Mouse (Mus musculus) hindbrain, postnatal 0 days (tissue): ENCODE results near the gene Bbs9. TPM values are rescaled to one million over a fixed set of nuclear protein-coding genes. Genes with fewer than 3 reads are reported as not detected.

Source experiments
- ATAC-seq: fragments of 200-750 bp; cut with Nextera tagmentation; 2 replicates; pipeline ENCODE4 v1.8.0; 2017; ENCODE audit warnings: mild to moderate bottlenecking, moderate TSS enrichment, moderate library complexity
- DNase-seq: peaks from one replicate; pipeline ENCODE4 v3.0.0-alpha.2; 2015; ENCODE audit warnings: low spot score
- H3K27ac ChIP-seq: fragments of 300-500 bp; sonication (generic); 2 replicates; pipeline ENCODE4 v1.5.1; 2014; ENCODE audit warnings: mild to moderate bottlenecking
- H3K27me3 ChIP-seq: fragments of 300-500 bp; sonication (generic); 2 replicates; pipeline ENCODE4 v1.6.1; 2014; ENCODE audit warnings: low read length, mixed read lengths; ENCODE audit not compliant: insufficient read depth
- H3K36me3 ChIP-seq: fragments of 300-500 bp; sonication (generic); 2 replicates; pipeline ENCODE4 v1.6.1; 2014; ENCODE audit warnings: low read length, mixed read lengths; ENCODE audit not compliant: insufficient read depth
- H3K4me1 ChIP-seq: fragments of 300-500 bp; sonication (generic); 2 replicates; pipeline ENCODE4 v1.6.1; 2014; ENCODE audit warnings: antibody characterized with exemption, low read length, mixed read lengths; ENCODE audit not compliant: insufficient read depth
- H3K4me2 ChIP-seq: fragments of 300-500 bp; sonication (generic); 2 replicates; pipeline ENCODE4 v1.6.1; 2014; ENCODE audit warnings: low read depth, mild to moderate bottlenecking, low read length, moderate library complexity, mixed read lengths
- H3K4me3 ChIP-seq: fragments of 300-500 bp; sonication (generic); 2 replicates; pipeline ENCODE4 v1.5.1; 2014; ENCODE audit warnings: low read length
- H3K9ac ChIP-seq: fragments of 300-500 bp; sonication (generic); replicated peaks from 2 replicates; pipeline ENCODE4 v1.6.1; 2014; ENCODE audit warnings: mild to moderate bottlenecking, low read length, moderate library complexity, mixed read lengths
- H3K9me3 ChIP-seq: fragments of 300-500 bp; sonication (generic); 2 replicates; pipeline ENCODE4 v1.6.1; 2016; ENCODE audit warnings: low read length, mixed read lengths
- CTCF ChIP-seq: IDR thresholded peaks from 2 replicates; pipeline ENCODE4 v1.5.1; 2016; ENCODE audit warnings: antibody characterized with exemption, control low read depth, low read depth
- WGBS: fragments of 180-500 bp; shearing (Covaris S2); extraction: QIAGEN DNeasy Blood & Tissue Kit; methylation state at CpG from one replicate; pipeline ENCODE4 v1.1.7; 2014; 5-methylcytosine and 5-hydroxymethylcytosine counted together
- polyA plus RNA-seq: library from polyadenylated mRNA; unstranded; fragments of >200 nt; fragmentation: Nextera tagmentation; extraction: Ambion mirVana; gene quantifications from 2 replicates; pipeline ENCODE4 v1.2.1, GENCODE M21; 2015
- total RNA-seq: library from RNA; depleted of rRNA; stranded (reverse); fragments of >200 nt; gene quantifications from 2 replicates; pipeline ENCODE4 v1.2.3, GENCODE M21; 2014

The Bbs9 gene
- total and polyA plus RNA-seq, 2 experiments from 2014 or later, result 15.2 to 27.5 TPM

- no peaks in the 10 kb centered on the region for H3K9me3 ChIP-seq
- no peak for DNase-seq
- H3K27me3 ChIP-seq, result no peaks in the 10 kb centered on the region
- no peak overlapping the region for H3K27ac ChIP-seq
- H3K4me2 ChIP-seq, result no peak overlapping the region
- H3K4me1 ChIP-seq, result no peaks in the 10 kb centered on the region
- H3K4me3 ChIP-seq, result no peak overlapping the region
- no peak for TF ChIP-seq CTCF
- ATAC-seq, result no peak
- no peak overlapping the region for H3K9ac ChIP-seq
- WGBS, result 74% methylated on average over 17 of the region's 17 CpGs
- no peaks in the 10 kb centered on the region for H3K36me3 ChIP-seq
Measured at GRCm38 (mm10) chr9:22750779-22751545, 275.4 kb downstream of the Bbs9 start.

GRCm38 (mm10) chr9:22751546-22751929, 276.0 kb downstream of the Bbs9 start:
- H3K27me3 ChIP-seq, result no peaks in the 10 kb centered on the region
- TF ChIP-seq CTCF, result no peak
- H3K9ac ChIP-seq, result no peak overlapping the region
- no peak overlapping the region for H3K27ac ChIP-seq
- DNase-seq, result no peak
- no peak overlapping the region for H3K4me3 ChIP-seq
- H3K36me3 ChIP-seq, result no peaks in the 10 kb centered on the region
- no peak overlapping the region for H3K4me2 ChIP-seq
- no peaks in the 10 kb centered on the region for H3K4me1 ChIP-seq
- H3K9me3 ChIP-seq, result no peaks in the 10 kb centered on the region
- ATAC-seq, result no peak

- no peak for TF ChIP-seq CTCF
- Histone ChIP-seq H3K27me3 (no peaks in the 10 kb centered on the region), H3K4me3 (no peak overlapping the region), H3K9ac (no peak overlapping the region), H3K4me1 (no peaks in the 10 kb centered on the region), H3K4me2 (no peak overlapping the region), H3K36me3 (no peaks in the 10 kb centered on the region), H3K9me3 (no peaks in the 10 kb centered on the region), H3K27ac (no peak overlapping the region)
- WGBS, result 59% methylated on average over 6 of the region's 6 CpGs
- DNase-seq (no peak), ATAC-seq (no peak)
Measured at GRCm38 (mm10) chr9:22754081-22754672, 278.7 kb downstream of the Bbs9 start.

GRCm38 (mm10) chr9:22758487-22758886, 283.0 kb downstream of the Bbs9 start:
- no peaks in the 10 kb centered on the region for H3K9me3 ChIP-seq
- no peaks in the 10 kb centered on the region for H3K27me3 ChIP-seq
- DNase-seq (no peak), ATAC-seq (no peak)
- H3K4me2 ChIP-seq, result no peak overlapping the region
- no peak overlapping the region for H3K27ac ChIP-seq
- H3K36me3 ChIP-seq, result no peaks in the 10 kb centered on the region
- H3K4me1 ChIP-seq, result no peaks in the 10 kb centered on the region
- H3K9ac ChIP-seq, result no peak overlapping the region
- TF ChIP-seq CTCF, result no peak
- no peak overlapping the region for H3K4me3 ChIP-seq
- WGBS, result 73% methylated on average over 3 of the region's 3 CpGs

- ATAC-seq (no peak), DNase-seq (no peak)
- TF ChIP-seq CTCF, result no peak
- no peaks in the 10 kb centered on the region for H3K4me1 ChIP-seq
- H3K4me2 ChIP-seq, result no peak overlapping the region
- H3K27me3 ChIP-seq, result no peaks in the 10 kb centered on the region
- no peak overlapping the region for H3K4me3 ChIP-seq
- no peak overlapping the region for H3K9ac ChIP-seq
- WGBS, result 65% methylated on average over 3 of the region's 3 CpGs
- H3K27ac ChIP-seq, result no peak overlapping the region
- no peaks in the 10 kb centered on the region for H3K36me3 ChIP-seq
- H3K9me3 ChIP-seq, result no peaks in the 10 kb centered on the region
Measured at GRCm38 (mm10) chr9:22759241-22759640, 283.7 kb downstream of the Bbs9 start.

GRCm38 (mm10) chr9:22760376-22760775, 284.9 kb downstream of the Bbs9 start:
- DNase-seq (peak; percentile 35), ATAC-seq (no peak)
- WGBS, result 45% methylated on average over 4 of the region's 4 CpGs
- Histone ChIP-seq H3K27me3 (no peaks in the 10 kb centered on the region), H3K4me1 (no peaks in the 10 kb centered on the region), H3K4me2 (no peak overlapping the region), H3K9ac (no peak overlapping the region), H3K36me3 (no peaks in the 10 kb centered on the region), H3K4me3 (no peak overlapping the region), H3K27ac (no peak overlapping the region), H3K9me3 (no peaks in the 10 kb centered on the region)
- no peak for TF ChIP-seq CTCF

GRCm38 (mm10) chr9:22761487-22761886, 286.0 kb downstream of the Bbs9 start:
- Histone ChIP-seq H3K36me3 (no peaks in the 10 kb centered on the region), H3K27me3 (no peaks in the 10 kb centered on the region), H3K9ac (no peak overlapping the region), H3K4me3 (no peak overlapping the region), H3K9me3 (no peaks in the 10 kb centered on the region), H3K4me2 (no peak overlapping the region), H3K27ac (no peak overlapping the region), H3K4me1 (no peaks in the 10 kb centered on the region)
- ATAC-seq (no peak), DNase-seq (no peak)
- TF ChIP-seq CTCF, result no peak
- WGBS, result 88% methylated on average over 8 of the region's 8 CpGs
